Mouse (Mus musculus): ENCODE measurements at regions not wholly inside any gene's neighbourhood (a gene's known extent, or its start where the extent isn't known, plus 50 kb on each side); places are given as distances from the start of the nearest gene placed in this dataset.

DNA sequence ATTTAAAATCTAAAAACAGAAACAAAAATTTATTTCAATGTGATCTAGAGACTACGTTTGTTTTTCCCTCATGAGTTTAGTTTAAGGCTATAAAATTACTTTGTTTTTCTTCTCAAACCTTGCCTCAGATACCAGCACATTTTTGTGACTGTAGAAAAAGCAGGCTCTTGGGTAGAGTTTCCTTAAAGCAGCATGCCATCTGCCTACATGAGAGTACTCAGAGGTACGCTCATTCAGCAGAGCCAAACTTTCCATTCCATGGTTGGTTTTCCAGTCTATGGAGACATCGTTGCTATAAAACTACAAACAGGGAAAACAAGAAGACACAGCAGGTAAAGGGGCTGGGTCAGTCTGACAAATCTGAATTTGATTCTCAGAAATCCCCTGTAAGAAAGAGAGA lies 705.4 kb upstream of the Celf2 start:
- Histone ChIP-seq H3K4me3 (no peak overlapping the region), H3K27ac (peak overlapping the region; percentile 32; the same call in 1 of the 2 replicates)
- no peak for TF ChIP-seq CTCF (IDR thresholded peaks at IDR 0.05)
- no peak for DNase-seq (ENCODE audit: extremely low spot score in 1 of 2, low spot score in 2 of 2)
- intact Hi-C loops (cut with DNase I), result no loop called here

Measured in left cerebral cortex, adult 2 months (tissue).